ENCODE assay signal across 8 mouse cellular contexts in genomic region chr12:32955037-32955436, GRCm38 (mm10). TPM values are rescaled to one million over a fixed set of nuclear protein-coding genes. Genes with fewer than 3 reads are reported as not detected.
DNase-seq lines count a peak whose midpoint lies in the region; ATAC-seq and TF ChIP-seq lines count a peak whose summit lies in the region.
"Had no signal": no experiment of that assay in that cellular context is flagged by ENCODE, and none has a peak within 500 bp of the region (broad histone marks: within the 10 kb centered on the region; RNA-seq: fewer than 3 reads in every experiment).

No protein-coding gene starts in this region.

- peaks cover 8% of the 10 kb centered on the region for H3K4me1 ChIP-seq in lung, embryonic 14.5 days (ENCODE audit: insufficient read depth)
- no peaks in the 10 kb centered on the region for H3K4me1 ChIP-seq in embryonic fibroblast, embryonic 13.5 days (ENCODE audit: control insufficient read depth, insufficient read depth, low read length)
- no peaks in the 10 kb centered on the region for H3K4me1 ChIP-seq in limb, embryonic 11.5 days (ENCODE audit: control insufficient read depth, insufficient read depth, low read length)
- H3K4me1 ChIP-seq in olfactory bulb, adult 2 months (ENCODE audit: control insufficient read depth, insufficient read depth, low read length) = peaks cover 5% of the 10 kb centered on the region; the same call in 1 of the 2 replicates

- DNase-seq in lung, embryonic 14.5 days = no peak
- no peak for DNase-seq in lung, postnatal 4 days
- DNase-seq in limb, embryonic 11.5 days (ENCODE audit: low spot score) = no peak
- DNase-seq in right cerebral cortex, postnatal 4 days = no peak
- no peak for DNase-seq in frontal cortex, adult 2 months (ENCODE audit: extremely low spot score in 1 of 2, low spot score in 1 of 2)
- DNase-seq: gastrocnemius, postnatal 14 days had no signal

- H3K4me2 ChIP-seq in lung, embryonic 14.5 days = peak overlapping the region; percentile 68
- peak overlapping the region; percentile 76 for H3K4me2 ChIP-seq in limb, embryonic 11.5 days (ENCODE audit: low read depth, severe bottlenecking)

- WGBS in lung, embryonic 14.5 days = under 1% methylated on average over 8 of the region's 8 CpGs
- 4% methylated on average over 8 of the region's 8 CpGs for WGBS in limb, embryonic 11.5 days
- 4% methylated on average over 8 of the region's 8 CpGs for WGBS in olfactory bulb, adult 2 months

- peak overlapping the region; percentile 80; the same call in 1 of the 2 replicates for H3K9ac ChIP-seq in lung, embryonic 14.5 days
- peak overlapping the region; percentile 77 for H3K9ac ChIP-seq in limb, embryonic 11.5 days (ENCODE audit: low read length)

- no peaks in the 10 kb centered on the region for H3K9me3 ChIP-seq in lung, embryonic 14.5 days (ENCODE audit: low read depth, low read length)
- H3K9me3 ChIP-seq in limb, embryonic 11.5 days (ENCODE audit: control insufficient read depth, low read length) = no peaks in the 10 kb centered on the region

- H3K27me3 ChIP-seq in lung, embryonic 14.5 days (ENCODE audit: insufficient read depth, low read length) = no peaks in the 10 kb centered on the region
- H3K27me3 ChIP-seq in limb, embryonic 11.5 days (ENCODE audit: control insufficient read depth, insufficient read depth, low read length) = no peaks in the 10 kb centered on the region

- peak overlapping the region; percentile 82 for H3K4me3 ChIP-seq in lung, embryonic 14.5 days (ENCODE audit: low read depth, low read length)
- H3K4me3 ChIP-seq in embryonic fibroblast, embryonic 13.5 days (ENCODE audit: insufficient read depth, low read length) = peak overlapping the region; percentile 96
- peak overlapping the region; percentile 77 for H3K4me3 ChIP-seq in limb, embryonic 11.5 days (ENCODE audit: low read depth, low read length)
- peak overlapping the region; percentile 92; the same call in 1 of the 2 replicates for H3K4me3 ChIP-seq in olfactory bulb, adult 2 months (ENCODE audit: insufficient read depth, low read depth, low read length)

- no peak for TF ChIP-seq CTCF in lung, embryonic 14.5 days (IDR thresholded peaks at IDR 0.05; ENCODE audit: low read depth)
- TF ChIP-seq CTCF in embryonic fibroblast, embryonic 13.5 days (IDR thresholded peaks at IDR 0.05; ENCODE audit: borderline replicate concordance, insufficient read depth, low read length) = no peak
- no peak for TF ChIP-seq CTCF in olfactory bulb, adult 2 months (IDR thresholded peaks at IDR 0.05; ENCODE audit: insufficient read depth, low read depth, low read length)

- no peaks in the 10 kb centered on the region for H3K36me3 ChIP-seq in lung, embryonic 14.5 days (ENCODE audit: insufficient read depth)
- no peaks in the 10 kb centered on the region for H3K36me3 ChIP-seq in limb, embryonic 11.5 days (ENCODE audit: control insufficient read depth, insufficient read depth, low read length)

- H3K27ac ChIP-seq in lung, embryonic 14.5 days (ENCODE audit: low read depth) = peak overlapping the region; percentile 98
- peak overlapping the region; percentile 99 for H3K27ac ChIP-seq in embryonic fibroblast, embryonic 13.5 days (ENCODE audit: insufficient read depth, low read length)
- H3K27ac ChIP-seq in limb, embryonic 11.5 days (replicated peaks; ENCODE audit: low read depth, low read length) = no peak overlapping the region
- no peak overlapping the region for H3K27ac ChIP-seq in olfactory bulb, adult 2 months (ENCODE audit: insufficient read depth, low read depth, low read length)

- ATAC-seq in lung, embryonic 14.5 days (ENCODE audit: insufficient read depth) = no peak
- no peak for ATAC-seq in limb, embryonic 11.5 days (ENCODE audit: insufficient number of reproducible peaks, low FRiP score, low TSS enrichment, low read depth)

- TF ChIP-seq POLR2A in embryonic fibroblast, embryonic 13.5 days (IDR thresholded peaks at IDR 0.05; ENCODE audit: low read depth, low read length) = no peak
- TF ChIP-seq POLR2A in olfactory bulb, adult 2 months (IDR thresholded peaks at IDR 0.05; ENCODE audit: insufficient read depth, low read depth, low read length) = no peak

RNA-seq across cellular contexts. Expression of gene Sypl, which starts 1.3 kb away (rescaled TPM):
- 133 and 139 TPM in 2 replicates for polyA plus RNA-seq in lung, embryonic 14.5 days (2014; fragmentation: Nextera tagmentation; extraction: Ambion mirVana)
- polyA plus RNA-seq in embryonic fibroblast, embryonic 13.5 days (2011; ENCODE audit: insufficient read length, low read depth, missing spikeins) = 125 and 133 TPM in 2 replicates
- polyA plus RNA-seq in limb, embryonic 11.5 days (2014; fragmentation: Nextera tagmentation; extraction: Ambion mirVana) = 62.4 and 63.0 TPM in 2 replicates
- polyA plus RNA-seq in olfactory bulb, adult 2 months (2012; ENCODE audit: insufficient read depth, insufficient read length, low replicate concordance, missing spikeins) = not detected in 2 replicates
- 41.6 and 44.5 TPM in 2 replicates for polyA plus RNA-seq in frontal cortex, adult 2 months (2012; rRNA removed)

Comparison
In these comparisons a context has a peak if more than half of its experiments do, and no peak if none do; other contexts are left out.
1. H3K27ac ChIP-seq: peak in lung, embryonic 14.5 days (single experiment) and embryonic fibroblast, embryonic 13.5 days (single experiment); none in limb, embryonic 11.5 days (single experiment) and olfactory bulb, adult 2 months (single experiment).
2. Peak in every context shown above with its lines, with median percentiles within 50 percentile points of each other: H3K4me3 ChIP-seq.